Comparison of ENCODE assay signal across 19 mouse cellular contexts in the genomic region with DNA sequence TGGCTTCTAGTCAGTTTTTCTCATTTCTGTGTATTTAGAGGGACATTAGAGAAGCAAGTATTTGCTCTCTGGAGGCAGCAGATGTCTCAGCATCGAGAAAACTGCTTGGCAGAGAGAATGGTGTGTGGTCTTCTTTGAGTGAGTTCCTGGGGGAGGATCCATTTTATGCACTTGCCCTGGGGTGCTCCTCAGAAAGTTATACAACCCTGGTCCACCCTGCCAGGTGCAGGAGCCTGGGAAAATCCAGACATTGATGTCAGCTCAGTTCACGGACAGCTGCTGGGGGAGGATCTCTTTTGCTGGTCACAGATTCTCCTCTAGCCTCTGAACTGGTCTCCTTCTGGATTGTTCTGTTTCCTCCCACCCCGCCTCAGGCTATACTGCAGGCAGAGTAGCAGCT.
DNase-seq lines count a peak whose midpoint lies in the region; ATAC-seq and TF ChIP-seq lines count a peak whose summit lies in the region.
"Had no signal": no experiment of that assay in that cellular context is flagged by ENCODE, and none has a peak within 500 bp of the region (broad histone marks: within the 10 kb centered on the region; RNA-seq: fewer than 3 reads in every experiment).

No protein-coding gene starts in this region.

- H3K27ac ChIP-seq in limb, embryonic 14.5 days (replicated peaks; ENCODE audit: low read depth, low read length): no peak overlapping the region
- H3K27ac ChIP-seq in limb, embryonic 10.5 days: no peak overlapping the region
- H3K27ac ChIP-seq in cortical plate, adult 2 months (ENCODE audit: insufficient read depth, low read length): peak overlapping the region; percentile 41; the same call in 1 of the 2 replicates
- H3K27ac ChIP-seq in small intestine, adult 2 months (ENCODE audit: insufficient read depth, low read depth, low read length): 0 out of 2 replicates have a peak overlapping the region, but pooled peaks have one; percentile 79
- H3K27ac ChIP-seq: embryonic facial prominence, embryonic 12.5 days; forebrain, embryonic 12.5 days; gastrocnemius, adult 2 months; hindbrain, embryonic 13.5 days; hindbrain, postnatal 0 days had no signal

- H3K36me3 ChIP-seq in limb, embryonic 14.5 days (ENCODE audit: control insufficient read depth, insufficient read depth, low read length): no peaks in the 10 kb centered on the region
- H3K36me3 ChIP-seq in limb, embryonic 10.5 days: no peaks in the 10 kb centered on the region
- no peaks in the 10 kb centered on the region for H3K36me3 ChIP-seq in small intestine, adult 2 months (ENCODE audit: control insufficient read depth, insufficient read depth, low read length)
- H3K36me3 ChIP-seq: embryonic facial prominence, embryonic 12.5 days; forebrain, embryonic 12.5 days; hindbrain, embryonic 13.5 days had no signal

- TF ChIP-seq CTCF in cortical plate, adult 2 months (IDR thresholded peaks at IDR 0.05; ENCODE audit: extremely low read depth, insufficient read depth, low read length): no peak
- TF ChIP-seq CTCF in small intestine, adult 2 months (IDR thresholded peaks at IDR 0.05; ENCODE audit: extremely low read depth, insufficient read length, insufficient replicate concordance, low read depth, low read length): no peak

- 43% methylated on average over 3 of the region's 3 CpGs for WGBS in limb, embryonic 14.5 days
- WGBS in limb, embryonic 10.5 days: 74% methylated on average over 3 of the region's 3 CpGs
- 29% methylated on average over 3 of the region's 3 CpGs for WGBS in small intestine, adult 2 months

- H3K9me3 ChIP-seq in limb, embryonic 14.5 days (ENCODE audit: control insufficient read depth, low read length): no peaks in the 10 kb centered on the region
- H3K9me3 ChIP-seq in limb, embryonic 10.5 days (replicated peaks): peaks cover 2% of the 10 kb centered on the region; the same call in 1 of the 2 replicates
- H3K9me3 ChIP-seq: embryonic facial prominence, embryonic 12.5 days; hindbrain, embryonic 13.5 days had no signal

- H3K4me3 ChIP-seq in limb, embryonic 14.5 days (replicated peaks; ENCODE audit: low read length): no peak overlapping the region
- no peak overlapping the region for H3K4me3 ChIP-seq in limb, embryonic 10.5 days
- no peak overlapping the region for H3K4me3 ChIP-seq in cortical plate, adult 2 months (ENCODE audit: insufficient read depth, low read length)
- no peak overlapping the region for H3K4me3 ChIP-seq in small intestine, adult 2 months (ENCODE audit: low read depth, low read length)
- H3K4me3 ChIP-seq: embryonic facial prominence, embryonic 12.5 days; forebrain, embryonic 12.5 days; gastrocnemius, adult 2 months; hindbrain, embryonic 13.5 days had no signal

- no peak overlapping the region for H3K4me2 ChIP-seq in limb, embryonic 14.5 days (replicated peaks; ENCODE audit: low read depth, low read length, severe bottlenecking)
- H3K4me2 ChIP-seq: embryonic facial prominence, embryonic 12.5 days; forebrain, embryonic 12.5 days; hindbrain, embryonic 13.5 days had no signal

- ATAC-seq in limb, embryonic 14.5 days (ENCODE audit: low FRiP score, low read depth): 0 out of 2 replicates have a peak, but pooled peaks have one; percentile 28
- ATAC-seq: forebrain, embryonic 16.5 days; hindbrain, postnatal 0 days had no signal

- no peaks in the 10 kb centered on the region for H3K4me1 ChIP-seq in limb, embryonic 14.5 days (ENCODE audit: control insufficient read depth, insufficient read depth, low read length)
- peaks cover 3% of the 10 kb centered on the region for H3K4me1 ChIP-seq in limb, embryonic 10.5 days
- H3K4me1 ChIP-seq in cortical plate, adult 2 months (ENCODE audit: control insufficient read depth, insufficient read depth, low read length): peaks cover 2% of the 10 kb centered on the region; the same call in 1 of the 2 replicates
- H3K4me1 ChIP-seq in small intestine, adult 2 months (ENCODE audit: control insufficient read depth, insufficient read depth, insufficient read length, low read length): peaks cover 44% of the 10 kb centered on the region
- H3K4me1 ChIP-seq: embryonic facial prominence, embryonic 12.5 days; forebrain, embryonic 12.5 days; hindbrain, embryonic 13.5 days had no signal

- no peak for TF ChIP-seq POLR2A in limb, embryonic 14.5 days (IDR thresholded peaks at IDR 0.05; ENCODE audit: borderline replicate concordance, extremely low read depth, insufficient read depth, insufficient read length)
- TF ChIP-seq POLR2A in cortical plate, adult 2 months (IDR thresholded peaks at IDR 0.05; ENCODE audit: extremely low read depth, insufficient read depth, low read length): no peak
- TF ChIP-seq POLR2A in small intestine, adult 2 months (IDR thresholded peaks at IDR 0.05; ENCODE audit: low read depth, low read length): no peak

- H3K9ac ChIP-seq in limb, embryonic 14.5 days (ENCODE audit: low read depth, low read length, severe bottlenecking): no peak overlapping the region
- H3K9ac ChIP-seq: embryonic facial prominence, embryonic 12.5 days; forebrain, embryonic 12.5 days; hindbrain, embryonic 13.5 days had no signal

- DNase-seq in limb, embryonic 14.5 days (ENCODE audit: low spot score): no peak
- no peak for DNase-seq in limb, embryonic 10.5 days (ENCODE audit: low spot score)
- DNase-seq in brain, adult 2 months (ENCODE audit: low read depth, low spot score): peak; percentile 52
- no peak for DNase-seq in kidney, adult 11 months
- DNase-seq: adrenal gland, adult 2 months; adrenal gland, postnatal 25 days; cerebellum, adult 2 months; cerebellum, postnatal 10 days; embryo, embryonic 11 days; gastrocnemius, adult 2 months; gastrocnemius, postnatal 36 days; heart, postnatal 10 days had no signal

- H3K27me3 ChIP-seq in limb, embryonic 14.5 days (ENCODE audit: control insufficient read depth, insufficient read depth, low read length): no peaks in the 10 kb centered on the region
- no peaks in the 10 kb centered on the region for H3K27me3 ChIP-seq in limb, embryonic 10.5 days (ENCODE audit: low read depth, poor library complexity, severe bottlenecking)
- H3K27me3 ChIP-seq in small intestine, adult 2 months (ENCODE audit: control insufficient read depth, insufficient read depth, low read length): no peaks in the 10 kb centered on the region
- H3K27me3 ChIP-seq: embryonic facial prominence, embryonic 12.5 days; forebrain, embryonic 12.5 days; hindbrain, embryonic 13.5 days had no signal

Comparison
In these comparisons a context has a peak if more than half of its experiments do, and no peak if none do; other contexts are left out.
1. H3K27ac ChIP-seq: peak in cortical plate, adult 2 months (single experiment) and small intestine, adult 2 months (single experiment); none in limb, embryonic 14.5 days (single experiment) and limb, embryonic 10.5 days (single experiment).